Comparison of ENCODE assay signal across 18 mouse cellular contexts in the genomic region with DNA sequence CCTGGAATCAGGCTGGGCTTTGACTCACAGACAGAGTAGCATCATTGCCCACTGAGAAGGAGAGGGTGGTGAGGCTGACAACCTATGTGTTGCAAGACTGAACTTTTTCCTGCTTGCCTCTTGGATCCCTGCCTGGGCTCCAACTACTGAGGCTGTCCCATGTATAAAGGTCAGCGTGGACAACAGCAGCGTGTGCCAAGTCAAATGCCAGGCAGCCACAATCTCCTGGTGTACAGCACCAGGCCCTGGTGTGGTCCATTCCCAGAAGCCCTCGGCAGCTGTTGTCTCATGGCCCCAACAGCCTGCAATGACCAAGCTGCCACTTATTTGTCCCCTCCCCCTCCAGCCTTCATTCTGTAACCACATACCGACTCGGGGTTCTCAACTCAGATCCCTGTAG. TPM values are rescaled to one million over a fixed set of nuclear protein-coding genes. Genes with fewer than 3 reads are reported as not detected.
DNase-seq lines count a peak whose midpoint lies in the region; ATAC-seq and TF ChIP-seq lines count a peak whose summit lies in the region.
"Had no signal": no experiment of that assay in that cellular context is flagged by ENCODE, and none has a peak within 500 bp of the region (broad histone marks: within the 10 kb centered on the region; RNA-seq: fewer than 3 reads in every experiment).

No protein-coding gene starts in this region.

- TF ChIP-seq POLR2A in liver, adult 2 months (IDR thresholded peaks at IDR 0.05; ENCODE audit: extremely low read depth, insufficient read depth, low read length): no peak

- H3K79me2 ChIP-seq in liver, adult 2 months (ENCODE audit: control insufficient read depth, insufficient read depth, low read length): no peaks in the 10 kb centered on the region; the same call in 1 of the 2 replicates

- peaks cover 10% of the 10 kb centered on the region; the same call in 1 of the 2 replicates for H3K36me3 ChIP-seq in liver, adult 2 months (ENCODE audit: control insufficient read depth, insufficient read depth, low read length)
- H3K36me3 ChIP-seq in liver, embryonic 11.5 days (ENCODE audit: control insufficient read depth, insufficient read depth, low read length): peaks cover 21% of the 10 kb centered on the region

- TF ChIP-seq CTCF in liver, adult 2 months (IDR thresholded peaks at IDR 0.05; ENCODE audit: low read depth, low read length): no peak

- WGBS in liver, adult 2 months: 23% methylated on average over 5 of the region's 5 CpGs
- WGBS in liver, embryonic 11.5 days: 89% methylated on average over 5 of the region's 5 CpGs

- peak overlapping the region; percentile 74 for H3K27ac ChIP-seq in liver, adult 2 months (replicated peaks; ENCODE audit: insufficient read depth, low read depth, low read length)
- no peak overlapping the region for H3K27ac ChIP-seq in liver, embryonic 11.5 days (ENCODE audit: low read depth, low read length)
- H3K27ac ChIP-seq: forebrain, embryonic 15.5 days; limb, embryonic 12.5 days; lung, embryonic 15.5 days; neural tube, embryonic 13.5 days had no signal

- no peaks in the 10 kb centered on the region for H3K27me3 ChIP-seq in liver, adult 2 months (ENCODE audit: control insufficient read depth, insufficient read depth, low read length)
- H3K27me3 ChIP-seq in liver, embryonic 11.5 days (replicated peaks; ENCODE audit: control insufficient read depth, insufficient read depth, low read length): no peaks in the 10 kb centered on the region
- H3K27me3 ChIP-seq: forebrain, embryonic 15.5 days; limb, embryonic 12.5 days; lung, embryonic 15.5 days; neural tube, embryonic 13.5 days had no signal

- DNase-seq in adrenal gland, adult 2 months: peak; percentile 84
- no peak for DNase-seq in adrenal gland, adult 18-20 months (ENCODE audit: low spot score in 2 of 2)
- peak; percentile 96 for DNase-seq in liver, adult 2 months (ENCODE audit: extremely low read depth, low read depth, low spot score)
- no peak for DNase-seq in liver, embryonic 11.5 days (ENCODE audit: low spot score)
- peak; percentile 77 for DNase-seq in NIH3T3 (ENCODE audit: low read depth)
- DNase-seq in fibroblast of lung, adult 2 months (ENCODE audit: low read depth): peak; percentile 68
- DNase-seq in spleen, postnatal 4 days (ENCODE audit: low spot score in 2 of 2): no peak
- DNase-seq: cerebellum, adult 2 months; gastrocnemius, postnatal 14 days; heart, postnatal 36 days; right cerebral cortex, postnatal 25 days had no signal

- H3K4me1 ChIP-seq in liver, adult 2 months (ENCODE audit: control insufficient read depth, insufficient read depth, low read length): peaks cover 14% of the 10 kb centered on the region
- H3K4me1 ChIP-seq in liver, embryonic 11.5 days (replicated peaks; ENCODE audit: control insufficient read depth, insufficient read depth, low read length): peaks cover 3% of the 10 kb centered on the region; the same call in 1 of the 2 replicates
- H3K4me1 ChIP-seq: forebrain, embryonic 15.5 days; limb, embryonic 12.5 days; lung, embryonic 15.5 days; neural tube, embryonic 13.5 days had no signal

- H3K9me3 ChIP-seq in liver, embryonic 11.5 days (ENCODE audit: control insufficient read depth, low read length): no peaks in the 10 kb centered on the region
- H3K9me3 ChIP-seq: forebrain, embryonic 15.5 days; limb, embryonic 12.5 days; lung, embryonic 15.5 days; neural tube, embryonic 13.5 days had no signal

- H3K4me3 ChIP-seq in liver, adult 2 months (ENCODE audit: insufficient read depth, low read depth, low read length): no peak overlapping the region
- no peak overlapping the region for H3K4me3 ChIP-seq in liver, embryonic 11.5 days (ENCODE audit: low read depth, low read length)
- H3K4me3 ChIP-seq: forebrain, embryonic 15.5 days; limb, embryonic 12.5 days; lung, embryonic 15.5 days; neural tube, embryonic 13.5 days had no signal

- no peak overlapping the region for H3K4me2 ChIP-seq in liver, embryonic 11.5 days
- H3K4me2 ChIP-seq: forebrain, embryonic 15.5 days; heart, embryonic 11.5 days; limb, embryonic 12.5 days; lung, embryonic 15.5 days; neural tube, embryonic 13.5 days had no signal

- no peak overlapping the region for H3K9ac ChIP-seq in liver, adult 2 months (ENCODE audit: low read depth, low read length)
- no peak overlapping the region for H3K9ac ChIP-seq in liver, embryonic 11.5 days (ENCODE audit: low read depth, low read length)
- H3K9ac ChIP-seq: forebrain, embryonic 15.5 days; limb, embryonic 12.5 days; lung, embryonic 15.5 days; neural tube, embryonic 13.5 days had no signal

- ATAC-seq in liver, embryonic 11.5 days (replicated peaks; ENCODE audit: low FRiP score): no peak
- no peak for ATAC-seq in erythroblast, adult 5-6 weeks (replicated peaks; ENCODE audit: low FRiP score, poor library complexity, severe bottlenecking)
- ATAC-seq: forebrain, embryonic 15.5 days had no signal

RNA-seq across cellular contexts. Expression of gene Mcat, which starts 8.0 kb away (rescaled TPM):
- total RNA-seq in adrenal gland, adult 2 months (2021): 10 to 100 TPM; 26.2 to 45.8 TPM
- 86.0 and 113 TPM in 2 replicates for polyA plus RNA-seq in adrenal gland, adult 2 months (2012; rRNA removed)
- total RNA-seq in adrenal gland, adult 18-20 months (2021): 10 to 100 TPM; 31.1 to 41.3 TPM
- 25.9 and 27.9 TPM in 2 replicates for total RNA-seq in liver, adult 2 months (2014; rRNA removed)
- polyA plus RNA-seq in liver, adult 2 months (2012; rRNA removed): 29.3 and 30.7 TPM in 2 replicates
- 38.6 and 39.3 TPM in 2 replicates for polyA plus RNA-seq in liver, embryonic 11.5 days (2014; fragmentation: Nextera tagmentation; extraction: Ambion mirVana)
- 0.38 TPM in 1 of 2 replicates, not detected in the other for total RNA-seq in erythroblast, adult 5-6 weeks (2015; ENCODE audit: low replicate concordance)
- total RNA-seq in erythroblast, adult 5-6 weeks (2017; ENCODE audit: low replicate concordance): 3.1 and 4.3 TPM in 2 replicates

RNA-seq across cellular contexts. Expression of gene Tspo, which starts 8.2 kb away (rescaled TPM):
- 100 to 1,000 TPM; 298 to 606 TPM for total RNA-seq in adrenal gland, adult 2 months (2021)
- 1,564 and 1,830 TPM in 2 replicates for polyA plus RNA-seq in adrenal gland, adult 2 months (2012; rRNA removed)
- 100 to 1,000 TPM; 395 to 578 TPM for total RNA-seq in adrenal gland, adult 18-20 months (2021)
- total RNA-seq in liver, adult 2 months (2014; rRNA removed): 99.9 and 123 TPM in 2 replicates
- polyA plus RNA-seq in liver, adult 2 months (2012; rRNA removed): 206 and 283 TPM in 2 replicates
- polyA plus RNA-seq in liver, embryonic 11.5 days (2014; fragmentation: Nextera tagmentation; extraction: Ambion mirVana): 144 and 150 TPM in 2 replicates
- 51.5 and 85.9 TPM in 2 replicates for total RNA-seq in erythroblast, adult 5-6 weeks (2015; ENCODE audit: low replicate concordance)
- 51.9 and 74.4 TPM in 2 replicates for total RNA-seq in erythroblast, adult 5-6 weeks (2017; ENCODE audit: low replicate concordance)

RNA-seq across cellular contexts. Expression of gene Ttll12, which starts 23.3 kb away (rescaled TPM):
- total RNA-seq in adrenal gland, adult 2 months (2021): 10 to 100 TPM; 31.7 to 46.2 TPM
- polyA plus RNA-seq in adrenal gland, adult 2 months (2012; rRNA removed): 47.4 and 48.0 TPM in 2 replicates
- 10 to 100 TPM; 27.9 to 30.4 TPM for total RNA-seq in adrenal gland, adult 18-20 months (2021)
- 4.9 and 6.5 TPM in 2 replicates for total RNA-seq in liver, adult 2 months (2014; rRNA removed)
- polyA plus RNA-seq in liver, adult 2 months (2012; rRNA removed): 11.2 and 11.8 TPM in 2 replicates
- polyA plus RNA-seq in liver, embryonic 11.5 days (2014; fragmentation: Nextera tagmentation; extraction: Ambion mirVana): 81.4 and 87.1 TPM in 2 replicates
- 9.4 and 16.1 TPM in 2 replicates for total RNA-seq in erythroblast, adult 5-6 weeks (2015; ENCODE audit: low replicate concordance)
- total RNA-seq in erythroblast, adult 5-6 weeks (2017; ENCODE audit: low replicate concordance): 5.9 and 9.8 TPM in 2 replicates

RNA-seq across cellular contexts. Expression of gene Bik, which starts 45.0 kb away (rescaled TPM):
- 1 to 10 TPM; 3.2 to 7.3 TPM for total RNA-seq in adrenal gland, adult 2 months (2021)
- polyA plus RNA-seq in adrenal gland, adult 2 months (2012; rRNA removed): 9.1 and 11.4 TPM in 2 replicates
- total RNA-seq in adrenal gland, adult 18-20 months (2021): 1 to 10 TPM; 3.9 to 4.8 TPM
- 7.0 and 9.3 TPM in 2 replicates for total RNA-seq in liver, adult 2 months (2014; rRNA removed)
- polyA plus RNA-seq in liver, adult 2 months (2012; rRNA removed): 6.3 and 7.8 TPM in 2 replicates
- polyA plus RNA-seq in liver, embryonic 11.5 days (2014; fragmentation: Nextera tagmentation; extraction: Ambion mirVana): 4.0 and 5.6 TPM in 2 replicates
- total RNA-seq in erythroblast, adult 5-6 weeks (2015; ENCODE audit: low replicate concordance): not detected in 2 replicates
- 0.84 TPM in 1 of 2 replicates, not detected in the other for total RNA-seq in erythroblast, adult 5-6 weeks (2017; ENCODE audit: low replicate concordance)
- total RNA-seq: left cerebral cortex, adult 18-20 months had no signal

Comparison
In these comparisons a context has a peak if more than half of its experiments do, and no peak if none do; other contexts are left out.
1. DNase-seq: peak in adrenal gland, adult 2 months (single experiment), liver, adult 2 months (single experiment), NIH3T3 (single experiment) and fibroblast of lung, adult 2 months (single experiment); none in adrenal gland, adult 18-20 months (0 of 2), liver, embryonic 11.5 days (single experiment) and spleen, postnatal 4 days (0 of 2).